Mouse (Mus musculus): ENCODE measurements around the gene Dpp6.
A peak's percentile ranks its signal among the peaks of the same experiment; 100 is the strongest.

Gene Dpp6

DNA sequence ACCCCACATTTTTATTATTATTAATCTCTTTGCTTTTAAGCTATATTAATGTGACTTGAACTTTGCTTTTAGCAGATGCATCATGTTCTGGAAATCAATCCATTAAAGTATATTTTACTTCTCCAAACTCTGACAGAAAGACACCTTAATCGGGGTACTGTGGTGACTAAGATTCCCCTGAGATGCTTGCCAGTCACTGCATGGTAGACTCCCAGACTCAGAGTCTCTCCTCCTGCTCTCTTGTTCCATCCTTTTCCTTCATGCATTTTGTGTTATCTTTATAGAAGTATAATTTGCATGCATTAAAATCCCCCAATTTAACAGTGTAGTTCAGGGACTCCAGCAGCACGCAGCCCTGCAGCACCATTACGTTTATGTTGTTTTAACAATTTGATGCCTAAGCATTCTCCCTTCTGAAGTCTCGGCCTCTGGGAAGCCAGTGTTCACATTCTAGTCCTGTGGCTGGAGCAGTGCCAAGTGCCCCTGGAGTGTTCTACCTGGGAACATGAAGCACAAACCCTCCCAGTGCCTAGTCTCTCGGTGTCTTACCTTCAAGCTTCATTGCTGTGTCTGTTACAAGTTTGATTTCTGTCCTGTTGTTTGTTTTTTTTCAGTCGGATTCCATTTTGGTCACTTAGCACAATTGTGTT, 153.1 kb downstream of the Dpp6 start:
- DNase-seq = no peak

DNA sequence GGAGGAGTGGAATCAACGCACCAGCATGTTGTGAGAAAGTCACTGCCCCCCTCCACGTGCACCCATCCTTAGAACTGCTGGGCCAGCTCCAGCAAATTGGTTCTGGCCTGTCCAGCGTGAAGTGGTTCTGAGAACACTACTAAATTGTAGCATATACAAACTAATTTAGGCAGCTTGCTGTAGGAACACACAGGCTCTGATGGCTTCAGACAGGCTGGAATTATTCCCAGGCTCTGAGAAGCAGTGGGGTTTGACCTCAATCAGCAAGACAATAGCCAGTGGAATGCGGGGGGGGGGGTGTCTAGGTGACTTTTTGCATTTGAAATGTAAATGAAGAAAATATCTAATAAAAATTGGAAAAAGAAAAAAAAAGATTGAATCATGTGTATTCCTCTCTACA, 156.2 kb downstream of the Dpp6 start:
- DNase-seq = no peak

DNA sequence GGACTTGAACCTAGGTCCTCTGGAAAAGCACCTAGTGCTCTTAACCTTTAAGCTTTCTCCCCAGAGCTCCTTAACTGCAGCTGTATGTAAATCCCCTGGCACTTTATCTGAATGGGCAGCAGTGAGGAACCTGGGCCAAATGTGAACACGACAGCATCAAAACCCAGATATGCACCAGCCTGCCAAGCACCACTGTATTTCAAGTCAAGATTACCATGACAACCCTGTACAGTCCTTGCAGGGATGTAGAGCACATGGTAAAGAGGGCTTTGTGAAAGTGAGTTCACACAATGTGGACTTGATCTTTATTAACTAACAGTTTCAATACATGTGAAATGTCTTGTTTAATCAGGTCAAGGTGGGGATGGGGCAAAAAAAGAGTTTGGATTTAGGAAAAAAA, 162.3 kb downstream of the Dpp6 start:
- DNase-seq = no peak

DNA sequence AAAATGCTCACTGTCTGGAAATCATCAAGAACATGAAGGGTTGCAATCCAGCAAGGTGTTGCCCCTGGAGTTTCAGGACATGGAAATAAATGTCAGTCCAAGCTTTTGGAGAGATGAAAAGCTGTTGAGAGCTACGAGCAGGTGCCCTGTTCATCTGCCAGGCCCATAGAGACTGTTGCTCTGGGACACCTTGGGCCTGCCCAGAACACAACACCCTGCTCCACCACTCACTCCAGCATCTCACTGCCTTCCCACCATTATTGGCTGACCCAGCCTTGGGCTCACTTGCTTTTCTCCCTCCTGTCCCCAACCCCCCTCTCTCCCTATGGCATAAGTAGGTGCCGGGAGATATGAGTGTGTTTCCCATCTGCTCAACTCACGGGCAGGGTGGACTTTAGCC, 162.8 kb downstream of the Dpp6 start:
- no peak for DNase-seq

DNA sequence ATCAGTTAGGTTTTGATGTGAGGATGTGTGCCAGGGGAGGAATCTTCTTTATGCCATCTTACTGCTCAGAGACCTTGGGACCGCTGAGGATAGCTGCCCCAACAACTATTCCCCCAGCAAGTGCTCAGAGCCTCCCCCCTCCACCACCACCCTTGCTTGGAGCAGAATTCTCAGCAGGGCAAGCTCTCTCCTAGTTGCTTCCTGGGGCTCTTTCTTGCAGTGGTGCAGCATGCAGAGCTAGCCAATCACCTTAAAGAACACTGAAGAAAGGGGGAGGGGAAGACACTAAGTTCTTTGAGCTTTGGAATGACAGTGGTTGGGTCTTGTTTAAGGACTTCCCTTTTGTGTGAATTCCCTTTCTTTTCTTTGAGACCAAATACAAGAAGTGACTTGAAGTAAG, 168.1 kb downstream of the Dpp6 start:
- no peak for DNase-seq

DNA sequence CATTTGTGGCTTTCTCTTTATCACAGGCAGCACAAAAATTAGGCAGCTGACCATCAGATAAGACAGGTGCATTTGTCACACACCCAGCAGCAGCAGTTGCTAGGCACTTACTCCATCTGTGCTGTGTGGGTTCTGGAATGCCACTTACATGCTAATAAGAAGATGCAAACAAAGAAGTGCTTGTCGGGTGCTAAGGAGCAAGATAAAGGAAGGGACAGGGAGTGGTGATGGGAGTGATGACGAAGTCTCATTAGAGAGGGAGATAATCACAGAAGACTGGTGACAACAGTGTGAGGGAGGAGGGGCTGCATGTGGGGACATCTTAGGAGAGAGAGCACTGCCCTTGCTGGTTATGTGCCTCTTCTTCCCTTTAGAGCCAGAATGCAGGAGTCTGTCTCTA, 174.6 kb downstream of the Dpp6 start:
- DNase-seq = no peak

DNA sequence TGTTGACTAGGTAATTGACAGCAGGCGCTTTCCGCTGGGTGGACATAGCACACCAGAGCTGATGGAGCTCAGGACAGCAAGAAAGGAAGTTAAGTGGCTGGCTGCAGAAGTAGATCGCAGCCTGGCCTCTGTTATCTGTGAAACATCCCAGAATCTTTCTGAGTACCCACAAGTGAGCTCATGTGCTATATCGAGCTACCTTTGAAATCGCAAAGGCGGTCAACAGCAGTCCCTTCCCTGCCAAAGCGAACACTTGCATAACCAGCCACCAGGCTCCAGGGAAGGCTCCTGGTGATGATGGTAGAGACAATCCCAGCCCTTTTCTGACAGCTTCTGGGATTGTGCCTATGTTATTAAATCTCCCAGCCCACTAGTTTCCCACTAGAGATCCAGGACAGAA, 186.5 kb downstream of the Dpp6 start:
- no peak for DNase-seq

DNA sequence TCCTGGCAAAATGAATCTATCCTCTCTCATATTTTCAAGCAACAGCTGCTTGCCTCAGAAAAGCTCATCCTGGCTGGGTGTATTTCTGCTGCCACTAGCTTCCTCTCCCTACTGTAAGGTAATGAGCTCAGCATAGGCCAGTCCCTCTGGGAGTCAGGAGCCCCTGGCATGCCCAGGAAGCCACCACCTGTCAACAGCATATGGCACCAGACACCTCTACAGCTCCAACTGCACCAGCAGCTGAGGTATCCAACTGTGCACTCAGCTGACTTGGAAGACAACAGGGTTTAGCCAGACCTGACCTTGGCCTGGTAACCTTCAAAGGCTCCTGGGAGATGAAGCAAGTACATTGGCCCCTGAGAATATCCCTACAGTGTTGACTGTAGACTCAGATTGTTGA, 192.2 kb downstream of the Dpp6 start:
- DNase-seq = no peak

DNA sequence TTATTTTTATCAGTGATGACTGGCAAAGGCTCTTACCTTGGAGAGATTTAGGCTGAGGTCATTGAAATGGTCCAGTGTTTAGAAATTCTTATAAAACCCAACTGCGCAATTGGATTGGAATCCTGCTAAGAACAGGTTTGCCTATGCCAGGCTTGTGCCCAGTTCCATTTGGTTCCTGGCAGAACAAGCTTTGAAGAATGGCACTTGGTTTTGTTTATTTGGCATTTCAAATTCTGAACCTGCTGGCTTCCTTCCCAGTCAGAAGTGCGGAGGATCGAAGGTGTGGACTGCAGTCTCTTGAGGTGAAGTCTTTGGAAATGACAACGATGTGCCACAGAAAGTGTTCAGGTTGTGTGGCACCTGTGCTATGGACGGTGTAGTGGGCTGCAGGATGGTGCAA, 193.6 kb downstream of the Dpp6 start:
- DNase-seq = peak; percentile 13 to 31

DNA sequence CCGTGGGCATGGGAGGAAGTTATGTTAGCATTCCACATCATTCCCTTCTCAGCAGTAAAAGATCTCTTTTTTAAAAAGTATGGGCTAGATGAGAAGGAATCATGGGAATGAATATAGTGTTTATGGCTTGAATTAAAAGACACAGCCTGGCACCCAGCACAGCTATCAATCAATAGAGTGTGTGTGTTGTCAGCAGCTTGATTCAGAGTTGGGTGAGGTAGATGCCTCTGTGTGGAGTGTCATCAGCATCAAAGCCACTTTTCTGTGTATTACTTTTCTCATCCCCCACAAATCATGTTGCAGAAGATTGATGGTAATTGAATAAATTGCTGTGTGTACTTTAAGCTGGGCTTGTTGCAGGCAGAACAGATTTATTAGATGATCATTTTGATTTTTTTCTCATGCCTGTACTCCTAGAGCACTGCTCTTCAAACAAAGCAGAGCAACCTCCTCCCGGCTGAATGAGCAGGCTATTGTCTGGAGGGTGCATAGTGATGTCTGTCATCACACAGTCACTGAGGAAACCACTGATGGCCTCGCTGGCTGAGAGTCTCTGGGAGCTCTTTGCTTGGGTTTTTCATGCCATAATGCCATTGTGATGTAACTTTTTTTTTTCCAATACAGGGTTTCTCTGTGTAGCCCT, 201.4 kb downstream of the Dpp6 start:
- DNase-seq = no peak

DNA sequence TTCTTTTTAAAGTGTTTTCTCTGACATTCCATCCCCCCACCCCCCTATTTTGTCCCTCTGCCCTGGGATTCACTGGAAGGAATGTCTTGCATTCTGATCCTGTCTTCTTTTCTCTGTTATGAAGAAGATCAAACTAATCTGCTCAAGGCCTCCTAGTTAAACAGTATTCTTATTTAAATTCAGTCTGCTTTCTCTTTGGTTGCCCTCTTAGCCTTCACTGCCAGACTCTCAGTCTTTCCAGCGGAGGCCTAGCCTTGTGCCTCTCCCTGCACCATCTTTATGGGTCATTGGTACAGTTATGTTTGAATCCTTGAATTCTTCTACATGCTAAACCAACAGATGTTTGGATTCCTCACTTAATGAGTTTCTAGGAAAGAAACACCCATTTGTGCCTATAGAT, 211.6 kb downstream of the Dpp6 start:
- DNase-seq = no peak

DNA sequence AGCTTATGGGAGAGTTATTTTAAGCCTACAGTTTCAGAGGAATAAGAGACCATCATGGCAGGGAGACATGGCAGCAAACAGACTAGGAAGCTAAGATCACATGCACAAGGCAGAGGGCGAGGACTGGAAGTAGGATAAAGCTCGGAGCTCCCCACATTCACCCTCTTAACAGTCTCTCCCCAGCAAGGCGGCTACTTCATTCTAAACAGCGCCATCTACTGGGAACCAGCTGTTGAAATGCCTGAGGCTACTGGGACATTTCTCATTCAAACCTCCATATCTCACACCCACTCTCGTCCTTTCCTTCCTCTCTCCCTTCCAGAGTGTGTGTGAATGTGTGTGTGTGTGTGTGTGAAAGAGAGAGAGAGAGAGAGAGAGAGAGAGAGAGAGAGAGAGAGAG, 212.8 kb downstream of the Dpp6 start:
- DNase-seq = peak in 1 of 2 experiments; percentile 4

DNA sequence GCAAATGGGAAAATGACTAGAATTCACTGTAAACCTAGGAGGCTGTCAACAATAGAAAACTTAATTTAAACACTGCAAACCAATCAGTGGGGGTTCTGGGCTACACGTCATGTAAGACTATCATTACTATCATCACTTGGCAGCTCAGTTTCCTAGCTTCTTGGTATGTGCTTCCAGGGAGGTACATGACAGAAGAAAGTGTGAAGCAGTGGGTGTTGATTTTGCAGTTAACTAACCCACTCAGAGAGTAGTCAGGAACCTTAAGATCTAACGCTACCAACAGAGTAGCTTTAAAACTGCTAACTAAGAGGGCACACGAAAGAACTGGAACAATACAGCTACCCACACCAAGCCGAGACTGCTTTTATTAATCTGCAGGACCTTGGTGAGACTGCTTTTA, 217.9 kb downstream of the Dpp6 start:
- DNase-seq = no peak

DNA sequence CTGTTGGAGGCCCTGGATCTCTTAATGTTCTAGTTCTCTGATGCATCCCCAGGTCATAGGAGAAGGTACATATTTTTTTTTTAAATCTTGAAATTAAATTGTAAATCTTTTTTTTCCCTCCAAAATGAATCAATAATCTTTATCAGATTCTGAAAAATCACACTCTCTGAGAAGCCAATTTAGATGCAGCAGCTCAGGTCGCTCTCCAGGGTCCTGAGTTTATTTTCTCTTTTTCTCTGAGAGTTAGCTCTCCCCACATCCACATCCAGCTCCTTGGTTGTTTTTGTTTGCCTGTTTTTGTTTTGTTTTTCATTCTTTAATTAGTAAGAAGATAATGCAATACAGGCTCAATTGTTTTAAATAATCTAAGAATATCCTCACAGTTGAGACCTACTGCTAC, 218.3 kb downstream of the Dpp6 start:
- DNase-seq = no peak

DNA sequence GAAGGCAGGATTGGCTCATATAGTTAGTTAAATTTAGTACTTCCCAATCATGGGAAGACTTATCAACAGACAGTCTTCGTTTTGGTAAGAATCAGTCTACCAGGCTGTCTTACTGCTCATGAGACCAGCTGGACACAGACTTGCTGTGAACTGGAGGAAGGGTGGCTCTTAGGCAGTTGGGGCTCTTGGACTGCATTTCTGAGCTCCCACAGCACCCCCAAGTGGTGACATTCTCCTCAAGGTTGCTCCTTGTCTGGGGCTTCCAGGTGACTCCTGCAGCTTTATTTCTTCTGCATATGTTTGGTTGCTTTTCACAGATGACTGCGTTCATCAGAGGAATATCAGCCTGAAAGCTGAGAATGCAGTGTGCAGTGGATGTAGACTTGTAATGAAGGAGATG, 218.9 kb downstream of the Dpp6 start:
- DNase-seq = peak in 1 of 2 experiments; percentile 7

DNA sequence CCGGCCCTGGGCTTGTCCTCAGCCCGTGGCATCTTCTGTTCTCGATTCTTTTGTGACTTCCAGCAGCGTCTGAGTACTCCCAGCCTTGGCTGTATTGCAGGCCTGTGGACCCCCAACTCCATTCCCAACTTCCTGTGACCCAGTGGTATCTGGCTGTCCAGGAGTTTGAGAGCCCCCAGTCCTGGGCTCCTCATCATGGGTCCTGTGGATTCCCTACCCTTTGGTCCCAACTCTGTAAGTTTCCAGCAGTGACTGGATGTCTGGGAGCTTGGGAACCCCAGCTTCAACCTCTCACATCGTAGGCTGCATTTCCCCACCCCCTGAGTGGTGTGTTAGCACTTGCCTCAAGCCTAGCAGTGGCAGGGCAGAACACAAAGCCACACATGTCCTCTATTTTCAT, 220.8 kb downstream of the Dpp6 start:
- no peak for DNase-seq

DNA sequence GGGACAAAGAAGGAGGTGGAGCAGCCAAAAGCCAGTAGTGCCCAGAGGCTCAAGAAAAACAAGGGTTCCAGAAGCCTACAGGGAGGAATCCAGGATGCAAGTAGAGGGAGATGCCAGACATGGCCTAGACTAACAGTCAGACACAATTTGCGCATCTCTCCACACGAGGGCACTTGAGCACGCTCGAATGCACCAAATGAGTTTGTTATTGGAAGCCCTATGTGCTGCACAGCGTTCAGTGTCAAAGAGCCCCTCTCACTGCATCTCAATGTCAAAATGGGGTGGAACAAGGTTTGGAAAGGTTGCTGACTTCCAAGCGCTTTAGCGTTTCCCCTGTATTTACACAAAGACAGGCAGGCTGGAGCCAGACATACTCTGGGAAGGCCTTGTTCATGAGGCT, 231.2 kb downstream of the Dpp6 start:
- DNase-seq = no peak

DNA sequence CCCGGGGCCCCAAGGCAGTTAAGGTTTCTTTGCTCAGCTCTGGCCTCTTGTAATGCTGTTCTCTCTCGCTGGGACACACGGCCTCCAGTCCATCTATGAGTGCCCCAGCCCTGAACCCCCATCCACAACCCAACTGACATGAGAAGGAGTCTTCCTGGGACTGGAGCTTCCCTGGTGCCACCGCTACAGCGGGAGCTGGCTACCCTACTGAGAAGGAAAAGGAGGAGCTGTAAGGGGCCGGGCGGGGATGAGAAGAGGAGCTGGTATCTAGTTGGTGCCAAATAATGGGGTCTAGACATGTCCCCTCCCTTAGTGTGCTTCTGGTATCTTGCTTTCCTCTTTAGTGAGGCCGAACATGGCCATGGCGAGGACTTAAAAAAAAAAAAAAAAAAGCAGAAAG, 231.9 kb downstream of the Dpp6 start:
- no peak for DNase-seq

DNA sequence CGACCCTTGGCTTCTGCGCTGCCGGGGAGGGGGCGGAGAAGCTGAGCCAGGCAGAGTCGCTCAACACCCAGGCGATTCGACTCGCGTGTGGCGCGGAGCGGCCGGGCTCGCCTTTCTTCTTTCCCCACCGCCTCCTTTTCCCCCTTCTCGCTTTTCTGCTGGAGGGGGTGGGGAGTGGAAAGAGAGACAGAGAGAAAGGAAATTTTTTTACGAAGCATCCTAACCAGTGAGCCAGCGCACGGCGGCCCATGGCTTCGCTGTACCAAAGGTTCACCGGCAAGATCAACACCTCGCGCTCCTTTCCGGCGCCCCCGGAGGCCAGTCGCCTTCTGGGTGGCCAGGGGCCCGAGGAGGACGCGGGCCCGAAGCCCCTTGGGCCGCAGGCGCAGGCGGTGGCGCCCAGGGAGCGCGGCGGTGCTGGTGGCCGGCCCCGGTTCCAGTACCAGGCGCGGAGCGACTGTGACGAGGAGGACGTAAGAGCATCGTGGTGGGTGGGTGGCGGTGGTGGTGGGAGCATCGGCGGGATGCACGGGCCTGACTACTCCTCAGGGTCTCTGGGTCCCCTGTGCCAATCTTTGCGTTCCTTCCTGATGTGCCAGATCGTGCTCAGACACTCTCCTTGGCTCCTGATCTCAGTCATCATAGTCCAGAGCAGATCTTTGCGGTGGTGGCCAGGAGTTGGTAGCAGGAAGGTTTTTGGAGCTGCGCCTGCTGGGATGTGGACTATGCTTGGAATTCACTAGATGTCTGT, 232.5 kb downstream of the Dpp6 start:
- no peak for DNase-seq

DNA sequence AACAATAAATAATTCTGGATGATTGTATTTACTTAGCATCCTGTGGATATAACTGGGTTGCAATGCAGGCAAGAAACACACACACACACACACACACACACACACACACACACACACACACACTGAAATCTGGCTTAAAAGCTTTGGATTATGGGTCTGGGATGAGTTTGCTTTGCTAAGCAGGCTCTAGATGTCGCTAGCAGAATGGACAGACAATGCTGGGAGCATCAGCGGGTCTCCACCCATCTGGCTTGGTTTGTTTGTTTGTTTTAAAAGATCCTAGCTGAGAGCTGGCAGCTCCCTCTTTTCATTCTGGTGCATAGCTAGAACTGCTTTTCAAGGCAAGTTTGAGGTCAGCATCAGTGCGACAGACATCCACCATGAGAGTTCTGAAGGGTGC, 234.2 kb downstream of the Dpp6 start:
- DNase-seq = no peak

DNA sequence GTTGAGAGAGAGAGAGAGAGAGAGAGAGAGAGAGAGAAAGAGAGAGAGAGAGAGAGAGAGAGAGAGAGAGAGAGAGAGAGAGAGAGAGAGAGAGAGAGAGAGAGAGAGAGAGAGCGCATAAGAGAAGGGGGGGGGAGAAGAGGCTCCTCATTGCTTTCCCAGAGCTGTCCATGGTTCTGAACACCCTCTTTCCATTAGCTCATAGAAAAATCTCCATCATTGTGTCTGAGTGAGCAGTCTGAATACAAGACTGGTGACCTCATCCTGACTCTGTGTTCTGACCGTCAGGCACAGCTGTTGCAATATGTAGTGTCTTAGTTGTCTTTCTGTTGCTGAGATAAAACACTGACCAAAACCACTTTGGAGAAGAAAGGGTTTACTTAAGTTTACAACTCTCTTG, 235.4 kb downstream of the Dpp6 start:
- no peak for DNase-seq

DNA sequence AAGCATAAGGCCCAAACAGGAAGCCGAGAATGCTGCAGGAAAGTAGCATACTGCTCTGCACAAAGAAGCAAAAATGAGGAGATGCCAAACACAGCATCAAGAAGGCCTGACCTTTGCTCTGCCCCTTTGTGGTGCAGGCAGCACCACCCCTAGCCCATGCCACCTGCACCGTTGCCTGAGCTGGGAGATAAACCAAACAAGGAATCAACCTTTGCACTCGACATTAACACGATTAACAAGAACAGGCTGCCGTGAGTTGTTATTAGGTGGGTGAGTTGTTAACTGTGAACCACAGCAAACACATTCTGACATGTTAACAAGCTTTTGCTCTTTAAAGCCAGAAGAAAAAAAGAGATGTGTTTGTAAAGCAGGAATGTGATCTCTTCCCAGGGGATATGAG, 239.4 kb downstream of the Dpp6 start:
- no peak for DNase-seq

DNA sequence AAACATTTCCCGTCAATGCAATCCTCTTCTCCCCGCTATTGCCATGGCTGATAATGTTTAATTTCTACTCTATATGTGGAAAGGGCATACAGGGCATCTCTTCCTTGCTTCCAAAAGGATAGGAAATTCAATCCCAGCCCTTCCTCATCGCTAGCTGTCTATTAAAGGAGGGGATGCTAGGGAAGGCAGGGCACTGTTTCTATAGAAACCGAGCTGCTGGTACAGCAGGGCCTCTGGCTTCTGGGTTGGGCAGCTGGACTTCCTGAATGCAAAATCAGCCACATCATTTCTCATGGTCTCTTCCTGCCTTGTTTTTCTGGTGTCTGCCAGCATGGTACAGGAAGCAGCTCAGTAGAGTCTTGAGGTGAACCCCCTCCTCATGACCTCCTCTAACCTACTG, 243.1 kb downstream of the Dpp6 start:
- DNase-seq = no peak

DNA sequence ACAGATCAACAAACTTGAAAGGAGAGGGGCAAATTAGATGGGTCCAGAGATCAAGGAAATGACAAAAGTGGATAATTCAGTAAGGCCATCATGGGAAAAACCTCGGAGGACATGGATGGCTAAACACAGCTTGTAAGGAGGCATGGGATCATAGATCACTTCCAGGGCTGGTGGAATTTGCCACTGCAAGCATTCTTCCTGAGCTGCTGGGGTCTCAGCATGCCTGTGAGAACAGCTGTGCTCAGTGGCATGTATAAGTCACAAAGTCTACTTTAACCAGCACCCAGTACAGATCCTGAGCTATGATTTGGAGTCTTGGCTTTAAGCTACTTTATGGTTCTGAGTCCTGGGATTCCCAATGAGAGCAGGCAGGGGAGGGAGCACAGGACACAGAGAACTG, 246.9 kb downstream of the Dpp6 start:
- DNase-seq = no peak

DNA sequence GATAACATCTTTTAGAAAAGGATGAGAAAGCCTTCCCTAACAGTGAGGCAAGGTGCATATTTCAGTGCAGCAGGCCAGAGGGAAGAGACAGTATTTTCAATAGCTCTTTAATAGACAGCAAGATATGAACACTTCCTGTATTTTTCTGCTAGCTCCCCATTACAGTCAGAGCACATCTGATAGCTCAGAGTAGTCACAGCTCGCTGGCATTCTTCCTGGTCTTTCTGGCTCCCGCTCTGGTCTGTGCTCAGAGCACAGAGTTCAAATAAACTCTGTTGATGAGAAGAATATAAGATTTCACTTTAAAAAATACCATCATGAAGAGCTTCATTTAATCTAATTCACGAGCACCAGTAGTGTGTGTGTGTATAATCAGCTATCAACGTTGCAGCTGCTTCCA, 249.8 kb downstream of the Dpp6 start:
- no peak for DNase-seq
